Mouse (Mus musculus) heart, embryonic 16.5 days (tissue): ENCODE results near the gene Gm38392. TPM values are rescaled to one million over a fixed set of nuclear protein-coding genes. Genes with fewer than 3 reads are reported as not detected.

ENCODE experiments used
- microRNA-seq: library from miRNA; unstranded; fragments of <30 nt; microRNA quantifications from one replicate; pipeline ENCODE4, GENCODE M21; 2017
- polyA plus RNA-seq: library from polyadenylated mRNA; unstranded; fragments of >200 nt; fragmentation: Nextera tagmentation; extraction: Ambion mirVana; gene quantifications from 2 replicates; pipeline ENCODE4 v1.2.1, GENCODE M21; 2015

Gm38392 gene
- polyA plus RNA-seq, 1 experiment from 2014 or later: not detected

Small RNA genes within 50 kb of the gene (microRNA-seq; reads per million reads assigned to microRNA genes)
- gene Gm25641 (not detected), gene Mir3093 (not detected), gene Mir9-1 (not detected)

Other genes with a start within 250 kb of the Gm38392 start
- gene Gpatch4, start 244.1 kb downstream of the Gm38392 start, polyA plus RNA-seq: 19.3 and 21.3 TPM in 2 replicates
- 155 and 169 TPM in 2 replicates for gene Naxe, start 228.7 kb downstream of the Gm38392 start, polyA plus RNA-seq
- gene Ttc24, start 208.9 kb downstream of the Gm38392 start, polyA plus RNA-seq: 0.12 and 0.18 TPM in 2 replicates
- 23.6 and 27.8 TPM in 2 replicates for gene Iqgap3, start 205.2 kb downstream of the Gm38392 start, polyA plus RNA-seq
- 40.5 and 44.7 TPM in 2 replicates for gene Mef2d, start 144.8 kb downstream of the Gm38392 start, polyA plus RNA-seq
- gene Rhbg, start 32.5 kb downstream of the Gm38392 start, polyA plus RNA-seq: 0.09 and 0.21 TPM in 2 replicates
- gene Tsacc, start 9.8 kb upstream of the Gm38392 start, polyA plus RNA-seq: 13.4 and 16.1 TPM in 2 replicates
- gene Cct3, start 9.9 kb upstream of the Gm38392 start, polyA plus RNA-seq: 383 and 394 TPM in 2 replicates
- gene Glmp, start 37.8 kb upstream of the Gm38392 start, polyA plus RNA-seq: 142 and 149 TPM in 2 replicates
- 1.7 and 2.6 TPM in 2 replicates for gene Tmem79, start 48.9 kb upstream of the Gm38392 start, polyA plus RNA-seq
- gene Smg5, start 49.0 kb upstream of the Gm38392 start, polyA plus RNA-seq: 50.1 and 51.0 TPM in 2 replicates
- gene Paqr6, start 77.4 kb upstream of the Gm38392 start, polyA plus RNA-seq: 3.2 and 4.2 TPM in 2 replicates
- 0.21 TPM in 1 of 2 replicates, not detected in the other for gene Bglap3, start 85.5 kb upstream of the Gm38392 start, polyA plus RNA-seq
- gene Bglap2, start 91.5 kb upstream of the Gm38392 start, polyA plus RNA-seq: not detected in 2 replicates
- not detected in 2 replicates for gene Bglap, start 97.3 kb upstream of the Gm38392 start, polyA plus RNA-seq
- 98.2 and 98.4 TPM in 2 replicates for gene Pmf1, start 123.1 kb upstream of the Gm38392 start, polyA plus RNA-seq
- gene Slc25a44, start 137.9 kb upstream of the Gm38392 start, polyA plus RNA-seq: 13.3 and 13.7 TPM in 2 replicates
- 3.0 and 3.7 TPM in 2 replicates for gene Sema4a, start 174.0 kb upstream of the Gm38392 start, polyA plus RNA-seq
- 127 and 129 TPM in 2 replicates for gene Lmna, start 222.7 kb upstream of the Gm38392 start, polyA plus RNA-seq
- 5.3 and 5.7 TPM in 2 replicates for gene Mex3a, start 245.2 kb upstream of the Gm38392 start, polyA plus RNA-seq